Mouse (Mus musculus): ENCODE measurements around the gene Olfr153.
"Not testable (repeated sequence)": the region's sequence is repeated elsewhere in the genome, so short reads cannot be mapped to it uniquely, and the experiment has no call there.

GRCm38 (mm10) chr2:87496993-87497392 lies 34.6 kb upstream of the Olfr153 start, which contains the start of gene Pramel7:
- TF ChIP-seq CTCF (IDR thresholded peaks at IDR 0.05; ENCODE audit: borderline replicate concordance, control insufficient read depth, extremely low read depth, insufficient read depth, low read length, poor library complexity); POLR2A (IDR thresholded peaks at IDR 0.05; ENCODE audit: control insufficient read depth, extremely low read depth, insufficient read depth, low read length, poor library complexity): not testable (repeated sequence)
